Mouse (Mus musculus): ENCODE data around the gene Slc6a20b. TPM values are rescaled to one million over a fixed set of nuclear protein-coding genes. Genes with fewer than 3 reads are reported as not detected.

Slc6a20b gene
- polyA plus RNA-seq, 1 experiment, result 0.02 TPM

GRCm38 (mm10) chr9:123638231-123638630, 5.9 kb upstream of the Slc6a20b start:
- H3K4me3 ChIP-seq (ENCODE audit: insufficient read depth, poor library complexity, severe bottlenecking), result no peak overlapping the region
- H3K27me3 ChIP-seq (ENCODE audit: control insufficient read depth, insufficient read depth, insufficient read length), result no peaks in the 10 kb centered on the region
- no peak overlapping the region for H3ac ChIP-seq (ENCODE audit: control insufficient read depth, insufficient read length, low read depth)
- no peak for TF ChIP-seq USF1 (IDR thresholded peaks at IDR 0.05; ENCODE audit: low read depth)
- no peaks in the 10 kb centered on the region for H3K36me3 ChIP-seq (ENCODE audit: control insufficient read depth, insufficient read depth)
- H3K79me2 ChIP-seq (ENCODE audit: control insufficient read depth, insufficient read depth), result no peaks in the 10 kb centered on the region
- H3K79me3 ChIP-seq (ENCODE audit: low read depth), result no peaks in the 10 kb centered on the region

- H3K79me3 ChIP-seq (ENCODE audit: low read depth), result no peaks in the 10 kb centered on the region
- no peak for TF ChIP-seq MYOG (IDR thresholded peaks at IDR 0.05; ENCODE audit: control insufficient read depth, extremely low read depth, insufficient read length)
- TF ChIP-seq CEBPB (IDR thresholded peaks at IDR 0.05; ENCODE audit: low read depth), result no peak
- H3ac ChIP-seq (ENCODE audit: control insufficient read depth, insufficient read length, low read depth), result no peak overlapping the region
- H3K27me3 ChIP-seq (ENCODE audit: control insufficient read depth, insufficient read depth, insufficient read length), result peaks cover 6% of the 10 kb centered on the region
- no peak overlapping the region for H3K4me3 ChIP-seq (ENCODE audit: insufficient read depth, poor library complexity, severe bottlenecking)
- no peaks in the 10 kb centered on the region for H3K79me2 ChIP-seq (ENCODE audit: control insufficient read depth, insufficient read depth)
- no peaks in the 10 kb centered on the region for H3K36me3 ChIP-seq (ENCODE audit: control insufficient read depth, insufficient read depth)
These were observed 4.4 kb upstream of the Slc6a20b start for GRCm38 (mm10) chr9:123636771-123637170.

DNA sequence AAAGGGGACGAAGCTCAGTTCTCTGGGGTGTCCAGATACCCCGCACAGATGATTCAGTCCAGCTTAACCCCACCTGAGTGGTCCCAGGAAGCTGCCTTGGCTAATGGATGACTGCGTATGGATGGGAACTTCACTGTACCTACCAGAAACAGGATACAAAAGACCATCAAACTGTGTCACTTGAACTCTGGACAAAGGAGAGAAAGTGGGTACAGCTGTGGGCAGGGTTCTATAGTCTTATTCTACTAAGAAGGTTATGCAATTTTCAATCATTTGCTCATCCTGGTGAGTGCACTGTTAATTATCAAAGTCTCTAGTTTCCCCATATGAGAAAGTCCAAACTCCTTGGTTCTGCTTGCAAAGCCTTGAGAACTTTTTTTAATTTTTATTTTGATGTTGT, 628 bp upstream of the Slc6a20b start:
- peaks cover 19% of the 10 kb centered on the region for H3K27me3 ChIP-seq (ENCODE audit: control insufficient read depth, insufficient read depth, insufficient read length)
- no peaks in the 10 kb centered on the region for H3K36me3 ChIP-seq (ENCODE audit: control insufficient read depth, insufficient read depth)
- TF ChIP-seq MYOD1 (IDR thresholded peaks at IDR 0.05; ENCODE audit: control insufficient read depth, insufficient read length, low read depth), result no peak
- H3K79me2 ChIP-seq (ENCODE audit: control insufficient read depth, insufficient read depth), result no peaks in the 10 kb centered on the region
- no peak overlapping the region for H3ac ChIP-seq (ENCODE audit: control insufficient read depth, insufficient read length, low read depth)
- H3K79me3 ChIP-seq (ENCODE audit: low read depth), result no peaks in the 10 kb centered on the region
- no peak overlapping the region for H3K4me3 ChIP-seq (ENCODE audit: insufficient read depth, poor library complexity, severe bottlenecking)

GRCm38 (mm10) chr9:123631666-123632065, 699 bp downstream of the Slc6a20b start:
- no peak overlapping the region for H3ac ChIP-seq (ENCODE audit: control insufficient read depth, insufficient read length, low read depth)
- H3K4me3 ChIP-seq (ENCODE audit: insufficient read depth, poor library complexity, severe bottlenecking), result no peak overlapping the region
- no peaks in the 10 kb centered on the region for H3K36me3 ChIP-seq (ENCODE audit: control insufficient read depth, insufficient read depth)
- peaks cover 19% of the 10 kb centered on the region for H3K27me3 ChIP-seq (ENCODE audit: control insufficient read depth, insufficient read depth, insufficient read length)
- H3K79me3 ChIP-seq (ENCODE audit: low read depth), result no peaks in the 10 kb centered on the region
- no peaks in the 10 kb centered on the region for H3K79me2 ChIP-seq (ENCODE audit: control insufficient read depth, insufficient read depth)
- no peak for TF ChIP-seq MYOD1 (IDR thresholded peaks at IDR 0.05; ENCODE audit: control insufficient read depth, insufficient read length, low read depth)
- no peak for TF ChIP-seq CTCF (IDR thresholded peaks at IDR 0.05; ENCODE audit: control insufficient read depth, insufficient read depth, insufficient read length)
- TF ChIP-seq MAX (IDR thresholded peaks at IDR 0.05), result no peak
- TF ChIP-seq FOSL1 (IDR thresholded peaks at IDR 0.05; ENCODE audit: insufficient read depth, low read length, poor library complexity, severe bottlenecking), result no peak
- no peak for TF ChIP-seq MYOG (IDR thresholded peaks at IDR 0.05; ENCODE audit: control insufficient read depth, extremely low read depth, insufficient read length)
- no peak for TF ChIP-seq USF1 (IDR thresholded peaks at IDR 0.05; ENCODE audit: low read depth)
- TF ChIP-seq CEBPB (IDR thresholded peaks at IDR 0.05; ENCODE audit: low read depth), result no peak

DNA sequence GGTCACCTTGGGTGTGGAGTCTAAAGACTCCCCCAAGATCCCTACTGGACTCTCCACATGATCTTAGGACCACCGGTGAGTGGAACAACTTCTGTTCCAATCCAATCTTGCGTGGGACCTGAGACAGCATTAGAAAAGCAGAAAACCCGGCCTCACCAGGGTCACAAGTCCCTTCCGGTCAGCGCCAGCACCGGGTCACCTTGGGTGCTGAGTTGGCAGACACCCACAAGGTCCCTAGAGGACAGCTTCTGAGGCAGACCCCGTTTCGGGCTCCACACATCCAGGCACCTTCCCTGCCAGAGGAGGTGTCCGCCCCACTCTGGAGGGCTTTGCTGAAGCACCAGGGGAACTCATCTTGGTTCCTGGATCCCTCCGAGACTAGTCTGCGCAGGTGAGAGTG, 6.5 kb downstream of the Slc6a20b start:
- Histone ChIP-seq H3K36me3 (ENCODE audit: control insufficient read depth, insufficient read depth) (no peaks in the 10 kb centered on the region), H3K79me3 (ENCODE audit: low read depth) (no peaks in the 10 kb centered on the region), H3K27me3 (ENCODE audit: control insufficient read depth, insufficient read depth, insufficient read length) (peaks cover 13% of the 10 kb centered on the region), H3ac (ENCODE audit: control insufficient read depth, insufficient read length, low read depth) (no peak overlapping the region), H3K79me2 (ENCODE audit: control insufficient read depth, insufficient read depth) (no peaks in the 10 kb centered on the region), H3K4me3 (ENCODE audit: insufficient read depth, poor library complexity, severe bottlenecking) (no peak overlapping the region)
- no peak for TF ChIP-seq MYOD1 (IDR thresholded peaks at IDR 0.05; ENCODE audit: control insufficient read depth, insufficient read length, low read depth)

DNA sequence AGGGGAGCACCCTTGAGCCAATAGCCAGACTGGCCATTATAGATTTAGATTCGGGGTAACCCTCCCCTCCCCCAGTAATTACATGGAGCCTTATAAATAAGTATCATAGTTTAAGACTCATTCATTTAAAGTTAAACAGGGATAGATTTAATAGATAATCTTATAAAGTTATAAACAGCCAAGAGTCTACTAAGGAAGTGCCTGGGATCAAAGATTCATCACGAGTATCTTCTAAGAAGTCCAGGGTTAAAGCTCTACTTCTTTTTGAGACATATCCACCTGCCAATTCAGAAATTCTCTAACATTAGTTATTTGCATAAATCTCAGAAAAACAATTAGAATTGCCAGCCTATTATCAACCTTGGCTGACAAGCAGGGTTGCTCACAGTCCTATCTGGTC, 7.6 kb downstream of the Slc6a20b start:
- peaks cover 3% of the 10 kb centered on the region for H3K27me3 ChIP-seq (ENCODE audit: control insufficient read depth, insufficient read depth, insufficient read length)
- no peak overlapping the region for H3ac ChIP-seq (ENCODE audit: control insufficient read depth, insufficient read length, low read depth)
- H3K36me3 ChIP-seq (ENCODE audit: control insufficient read depth, insufficient read depth), result no peaks in the 10 kb centered on the region
- TF ChIP-seq CTCF (IDR thresholded peaks at IDR 0.05; ENCODE audit: control insufficient read depth, insufficient read depth, insufficient read length), result no peak
- no peak for TF ChIP-seq USF1 (IDR thresholded peaks at IDR 0.05; ENCODE audit: low read depth)
- TF ChIP-seq CEBPB (IDR thresholded peaks at IDR 0.05; ENCODE audit: low read depth), result no peak
- no peak for TF ChIP-seq MYOG (IDR thresholded peaks at IDR 0.05; ENCODE audit: control insufficient read depth, extremely low read depth, insufficient read length)
- no peak for TF ChIP-seq MYOD1 (IDR thresholded peaks at IDR 0.05; ENCODE audit: control insufficient read depth, insufficient read length, low read depth)
- TF ChIP-seq MAX (IDR thresholded peaks at IDR 0.05), result no peak
- TF ChIP-seq FOSL1 (IDR thresholded peaks at IDR 0.05; ENCODE audit: insufficient read depth, low read length, poor library complexity, severe bottlenecking), result no peak
- H3K79me2 ChIP-seq (ENCODE audit: control insufficient read depth, insufficient read depth), result no peaks in the 10 kb centered on the region
- H3K4me3 ChIP-seq (ENCODE audit: insufficient read depth, poor library complexity, severe bottlenecking), result no peak overlapping the region
- H3K79me3 ChIP-seq (ENCODE audit: low read depth), result no peaks in the 10 kb centered on the region

Data from C2C12 (cell line).